Mouse (Mus musculus) liver, adult 2 months (tissue): ENCODE measurements around the gene Sart1.

ENCODE experiments used
- CTCF ChIP-seq: fragments of 200-500 bp; IDR thresholded peaks from 2 replicates; pipeline ENCODE4 v1.5.1; 2011; ENCODE audit warnings: low read depth, low read length, control low read depth
- POLR2A ChIP-seq: fragments of 200-500 bp; IDR thresholded peaks from 2 replicates; pipeline ENCODE4 v1.6.1; 2011; ENCODE audit warnings: low read length, control low read depth; ENCODE audit not compliant: insufficient read depth; ENCODE audit errors: extremely low read depth

DNA sequence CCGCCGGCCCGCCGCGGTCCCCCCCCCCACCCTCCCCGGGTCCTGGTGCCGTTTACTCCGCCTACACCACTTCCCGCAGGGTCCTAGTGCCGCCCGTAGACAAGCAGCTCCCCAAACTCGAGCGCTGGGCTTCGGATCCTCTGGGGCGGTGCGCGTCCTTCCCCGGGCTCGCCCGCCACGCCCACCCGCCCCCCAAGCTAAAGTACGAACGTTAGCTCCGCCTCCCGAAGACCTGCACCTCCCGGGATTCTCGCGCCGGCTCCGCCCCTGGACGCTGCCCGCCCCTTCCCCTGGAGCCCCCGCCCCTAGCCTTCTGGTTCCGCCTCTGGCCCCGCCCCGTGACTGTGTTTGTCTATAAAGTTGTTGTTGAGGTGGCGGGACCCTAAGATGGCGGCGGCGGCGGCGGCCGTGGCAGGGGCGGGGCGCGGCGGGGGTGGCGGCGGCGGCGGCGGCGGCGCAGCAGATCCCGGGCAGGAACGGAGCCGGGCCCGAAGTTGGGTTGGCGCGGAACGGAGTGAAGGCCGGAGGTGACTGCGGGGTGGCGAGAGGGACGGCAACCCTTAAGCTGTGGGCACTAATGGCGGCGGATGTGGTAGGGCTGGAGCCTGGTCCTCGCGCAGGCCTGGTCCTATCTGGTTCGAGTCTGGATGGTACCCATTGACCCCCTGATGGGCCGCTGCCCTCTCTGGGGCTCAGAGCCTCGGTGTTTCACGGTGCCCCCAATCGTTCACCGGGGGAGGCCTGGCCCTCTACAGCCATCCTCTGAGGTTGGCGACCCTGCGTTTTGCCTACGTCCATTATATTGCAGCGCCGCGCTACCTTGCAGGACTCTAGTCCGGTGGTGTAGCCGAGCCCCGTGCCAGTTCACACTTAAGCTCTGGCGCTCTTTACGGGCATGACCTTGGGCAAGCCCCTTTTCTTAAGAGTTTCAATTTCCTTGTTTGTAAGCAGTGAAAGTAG is 36.6 kb upstream of the Sart1 start, which contains the start of the genes Drap1 and AI837181:
- TF ChIP-seq POLR2A (peak; percentile 36; the same call in 1 of the 2 replicates), CTCF (no peak)
